Mouse (Mus musculus): Measurements from ENCODE around the gene Gm4131. TPM values are rescaled to one million over a fixed set of nuclear protein-coding genes. Genes with fewer than 3 reads are reported as not detected.

Gm4131 gene
- polyA plus RNA-seq, 1 experiment from 2014 or later: 0.36 TPM

DNA sequence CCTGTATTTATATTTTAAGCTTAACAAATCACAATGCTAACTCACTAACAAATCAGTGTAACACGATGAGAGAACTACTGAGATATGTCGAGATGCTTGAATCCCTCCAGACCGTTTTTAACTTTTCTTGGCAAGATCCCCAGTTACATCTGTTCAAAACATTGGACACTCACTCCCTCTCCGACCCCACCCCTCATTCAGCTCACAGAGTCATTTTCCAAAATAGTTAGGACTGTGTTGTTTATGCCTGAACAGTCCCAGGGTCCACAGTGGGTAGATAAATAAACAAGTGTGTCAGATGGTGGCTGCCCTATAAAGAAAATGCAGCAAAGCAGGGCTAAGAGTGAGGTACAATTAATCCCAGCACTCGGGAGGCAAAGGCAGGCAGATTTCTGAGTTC, 29.7 kb downstream of the Gm4131 start:
- H3K4me2 ChIP-seq (ENCODE audit: low read length): no peak overlapping the region
- no peak overlapping the region for H3K4me3 ChIP-seq (ENCODE audit: low read depth, low read length)
- H3K27ac ChIP-seq (ENCODE audit: low read length): no peak overlapping the region
- 0 out of 2 replicates have a peak, but pooled peaks cover 2% of the 10 kb centered on the region for H3K4me1 ChIP-seq (ENCODE audit: control insufficient read depth, insufficient read depth, low read length)
- no peak overlapping the region for H3K9ac ChIP-seq (ENCODE audit: low read depth, low read length)
- H3K9me3 ChIP-seq (replicated peaks; ENCODE audit: control insufficient read depth, low read length, poor library complexity, severe bottlenecking): no peaks in the 10 kb centered on the region
- no peaks in the 10 kb centered on the region for H3K27me3 ChIP-seq (ENCODE audit: control insufficient read depth, insufficient read depth, low read depth, low read length)
- 77% methylated on average over 5 of the region's 5 CpGs for WGBS
- no peaks in the 10 kb centered on the region for H3K36me3 ChIP-seq (ENCODE audit: control insufficient read depth, insufficient read depth, low read length)
- no peak for ATAC-seq

DNA sequence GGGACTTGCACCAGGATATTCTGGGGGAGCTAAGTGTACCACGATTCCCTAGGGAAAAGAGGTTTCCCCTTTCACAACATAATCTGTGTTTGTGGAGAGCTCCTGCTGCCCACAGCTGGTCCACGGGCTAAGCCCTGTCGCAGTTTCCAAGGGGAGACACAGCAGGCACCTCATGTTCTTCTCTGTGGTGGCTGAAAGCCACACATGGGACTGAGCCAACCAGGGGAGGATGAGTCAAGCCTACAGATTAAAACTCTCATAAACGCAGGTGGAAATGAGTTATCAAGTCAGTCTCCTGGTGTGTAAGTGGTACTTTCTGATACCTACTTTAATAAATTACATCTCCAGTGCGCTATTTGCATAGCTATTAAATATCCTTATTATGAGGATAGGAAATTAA, 30.6 kb downstream of the Gm4131 start:
- Histone ChIP-seq H3K27me3 (ENCODE audit: control insufficient read depth, insufficient read depth, low read depth, low read length) (no peaks in the 10 kb centered on the region), H3K9me3 (replicated peaks; ENCODE audit: control insufficient read depth, low read length, poor library complexity, severe bottlenecking) (no peaks in the 10 kb centered on the region), H3K4me3 (ENCODE audit: low read depth, low read length) (no peak overlapping the region), H3K4me2 (ENCODE audit: low read length) (no peak overlapping the region), H3K9ac (ENCODE audit: low read depth, low read length) (no peak overlapping the region), H3K36me3 (ENCODE audit: control insufficient read depth, insufficient read depth, low read length) (no peaks in the 10 kb centered on the region), H3K4me1 (ENCODE audit: control insufficient read depth, insufficient read depth, low read length) (0 out of 2 replicates have a peak, but pooled peaks cover 2% of the 10 kb centered on the region), H3K27ac (ENCODE audit: low read length) (no peak overlapping the region)
- no peak for ATAC-seq
- 49% methylated on average over 5 of the region's 5 CpGs for WGBS

DNA sequence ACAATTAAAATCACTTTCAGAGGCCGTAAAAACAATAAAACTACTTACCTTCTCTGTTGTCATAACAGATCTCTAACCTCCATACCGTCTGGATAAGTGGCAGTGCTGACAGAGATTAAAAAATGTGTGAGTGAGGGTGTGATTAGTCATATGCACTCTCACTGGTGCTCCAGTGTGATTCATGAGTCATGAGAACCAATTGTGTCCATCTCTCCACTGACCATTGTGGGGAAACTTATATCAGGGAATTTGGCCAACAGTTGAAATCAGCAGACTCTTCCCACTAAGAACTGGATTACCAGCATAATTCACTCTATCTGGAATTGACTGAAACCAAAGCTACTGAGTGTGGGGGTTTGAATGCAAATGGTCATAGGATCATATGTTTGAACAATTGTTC, 35.8 kb downstream of the Gm4131 start:
- Histone ChIP-seq H3K9me3 (replicated peaks; ENCODE audit: control insufficient read depth, low read length, poor library complexity, severe bottlenecking) (no peaks in the 10 kb centered on the region), H3K4me1 (ENCODE audit: control insufficient read depth, insufficient read depth, low read length) (no peaks in the 10 kb centered on the region), H3K4me2 (ENCODE audit: low read length) (no peak overlapping the region), H3K27ac (ENCODE audit: low read length) (no peak overlapping the region), H3K4me3 (ENCODE audit: low read depth, low read length) (no peak overlapping the region), H3K36me3 (ENCODE audit: control insufficient read depth, insufficient read depth, low read length) (no peaks in the 10 kb centered on the region), H3K27me3 (ENCODE audit: control insufficient read depth, insufficient read depth, low read depth, low read length) (no peaks in the 10 kb centered on the region), H3K9ac (ENCODE audit: low read depth, low read length) (no peak overlapping the region)
- ATAC-seq: no peak
- WGBS: 76% methylated on average over 2 of the region's 2 CpGs

DNA sequence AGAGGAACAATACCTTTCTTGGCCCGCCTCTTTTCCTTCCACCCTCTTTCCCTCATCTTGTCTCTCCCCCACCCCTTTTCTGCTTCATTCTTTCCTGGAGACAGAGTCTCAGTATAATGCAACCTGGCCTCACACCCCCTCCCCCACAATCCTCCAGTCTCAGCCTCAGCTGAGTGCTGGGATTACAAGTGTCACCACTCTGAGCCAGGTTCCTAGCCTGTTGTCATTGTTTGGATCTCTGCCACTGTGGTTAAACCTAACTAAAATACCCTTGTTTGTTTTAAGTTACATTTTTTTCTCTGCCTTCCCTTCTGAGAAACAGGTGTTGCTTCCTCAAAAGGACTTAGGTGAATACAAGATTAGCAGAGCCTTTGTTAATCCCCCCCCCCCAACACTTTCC, 53.9 kb downstream of the Gm4131 start:
- no peaks in the 10 kb centered on the region for H3K4me1 ChIP-seq (ENCODE audit: control insufficient read depth, insufficient read depth, low read length)
- no peak overlapping the region for H3K9ac ChIP-seq (ENCODE audit: low read depth, low read length)
- no peak overlapping the region for H3K4me2 ChIP-seq (ENCODE audit: low read length)
- no peaks in the 10 kb centered on the region for H3K9me3 ChIP-seq (replicated peaks; ENCODE audit: control insufficient read depth, low read length, poor library complexity, severe bottlenecking)
- no peak overlapping the region for H3K27ac ChIP-seq (ENCODE audit: low read length)
- no peak overlapping the region for H3K4me3 ChIP-seq (ENCODE audit: low read depth, low read length)
- ATAC-seq: no peak
- H3K36me3 ChIP-seq (ENCODE audit: control insufficient read depth, insufficient read depth, low read length): no peaks in the 10 kb centered on the region
- WGBS: 20% methylated on average over 1 of the region's 1 CpGs
- no peaks in the 10 kb centered on the region for H3K27me3 ChIP-seq (ENCODE audit: control insufficient read depth, insufficient read depth, low read depth, low read length)

GRCm38 (mm10) chr14:62509350-62509749, 57.4 kb downstream of the Gm4131 start:
- no peak for ATAC-seq
- H3K4me2 ChIP-seq (ENCODE audit: low read length): no peak overlapping the region
- no peak overlapping the region for H3K9ac ChIP-seq (ENCODE audit: low read depth, low read length)
- H3K4me3 ChIP-seq (ENCODE audit: low read depth, low read length): no peak overlapping the region
- 52% methylated on average over 3 of the region's 3 CpGs for WGBS
- no peaks in the 10 kb centered on the region for H3K36me3 ChIP-seq (ENCODE audit: control insufficient read depth, insufficient read depth, low read length)
- H3K27me3 ChIP-seq (ENCODE audit: control insufficient read depth, insufficient read depth, low read depth, low read length): no peaks in the 10 kb centered on the region
- no peaks in the 10 kb centered on the region for H3K9me3 ChIP-seq (replicated peaks; ENCODE audit: control insufficient read depth, low read length, poor library complexity, severe bottlenecking)
- H3K27ac ChIP-seq (ENCODE audit: low read length): no peak overlapping the region
- no peaks in the 10 kb centered on the region for H3K4me1 ChIP-seq (ENCODE audit: control insufficient read depth, insufficient read depth, low read length)

- no peak for ATAC-seq
- Histone ChIP-seq H3K27ac (ENCODE audit: low read length) (no peak overlapping the region), H3K9ac (ENCODE audit: low read depth, low read length) (no peak overlapping the region), H3K36me3 (ENCODE audit: control insufficient read depth, insufficient read depth, low read length) (no peaks in the 10 kb centered on the region), H3K9me3 (replicated peaks; ENCODE audit: control insufficient read depth, low read length, poor library complexity, severe bottlenecking) (no peaks in the 10 kb centered on the region), H3K4me2 (ENCODE audit: low read length) (no peak overlapping the region), H3K4me3 (ENCODE audit: low read depth, low read length) (no peak overlapping the region), H3K4me1 (ENCODE audit: control insufficient read depth, insufficient read depth, low read length) (no peaks in the 10 kb centered on the region), H3K27me3 (ENCODE audit: control insufficient read depth, insufficient read depth, low read depth, low read length) (no peaks in the 10 kb centered on the region)
- 83% methylated on average over 3 of the region's 3 CpGs for WGBS
Observed at GRCm38 (mm10) chr14:62506261-62506660, 60.5 kb downstream of the Gm4131 start.

- Histone ChIP-seq H3K4me1 (ENCODE audit: control insufficient read depth, insufficient read depth, low read length) (0 out of 2 replicates have a peak, but pooled peaks cover 1% of the 10 kb centered on the region), H3K27ac (ENCODE audit: low read length) (no peak overlapping the region), H3K4me2 (ENCODE audit: low read length) (no peak overlapping the region), H3K9ac (ENCODE audit: low read depth, low read length) (no peak overlapping the region), H3K36me3 (ENCODE audit: control insufficient read depth, insufficient read depth, low read length) (no peaks in the 10 kb centered on the region), H3K4me3 (ENCODE audit: low read depth, low read length) (no peak overlapping the region), H3K9me3 (replicated peaks; ENCODE audit: control insufficient read depth, low read length, poor library complexity, severe bottlenecking) (no peaks in the 10 kb centered on the region), H3K27me3 (ENCODE audit: control insufficient read depth, insufficient read depth, low read depth, low read length) (no peaks in the 10 kb centered on the region)
- ATAC-seq: no peak
- WGBS: 87% methylated on average over 7 of the region's 7 CpGs
Observed at GRCm38 (mm10) chr14:62497391-62497790, 69.3 kb downstream of the Gm4131 start.

DNA sequence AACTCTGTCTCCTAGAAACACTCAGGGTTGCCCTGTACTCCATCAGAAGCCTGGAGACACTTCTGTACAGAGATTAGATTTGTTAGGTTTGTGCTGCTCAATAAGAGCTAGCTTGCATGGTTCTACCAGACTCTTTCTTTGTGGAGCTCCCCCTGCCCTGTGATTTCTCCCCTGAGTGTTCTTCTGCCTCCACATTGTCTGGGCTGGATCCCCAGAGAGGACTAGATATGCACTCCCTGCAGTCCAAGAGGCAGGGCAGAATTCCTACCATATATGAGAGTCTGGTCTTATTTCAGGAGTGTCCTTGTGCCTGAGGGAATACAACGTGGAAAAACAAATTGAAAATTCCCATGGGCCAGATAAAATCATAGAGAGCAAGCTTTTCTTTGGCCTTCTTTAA, 70.2 kb downstream of the Gm4131 start:
- Histone ChIP-seq H3K4me3 (ENCODE audit: low read depth, low read length) (no peak overlapping the region), H3K9ac (ENCODE audit: low read depth, low read length) (no peak overlapping the region), H3K27me3 (ENCODE audit: control insufficient read depth, insufficient read depth, low read depth, low read length) (no peaks in the 10 kb centered on the region), H3K4me1 (ENCODE audit: control insufficient read depth, insufficient read depth, low read length) (0 out of 2 replicates have a peak, but pooled peaks cover 3% of the 10 kb centered on the region), H3K9me3 (replicated peaks; ENCODE audit: control insufficient read depth, low read length, poor library complexity, severe bottlenecking) (no peaks in the 10 kb centered on the region), H3K27ac (ENCODE audit: low read length) (no peak overlapping the region), H3K4me2 (ENCODE audit: low read length) (no peak overlapping the region), H3K36me3 (ENCODE audit: control insufficient read depth, insufficient read depth, low read length) (no peaks in the 10 kb centered on the region)
- WGBS: 54% methylated on average over 1 of the region's 1 CpGs
- no peak for ATAC-seq

GRCm38 (mm10) chr14:62493456-62493855, 73.3 kb downstream of the Gm4131 start:
- Histone ChIP-seq H3K36me3 (ENCODE audit: control insufficient read depth, insufficient read depth, low read length) (no peaks in the 10 kb centered on the region), H3K9me3 (replicated peaks; ENCODE audit: control insufficient read depth, low read length, poor library complexity, severe bottlenecking) (no peaks in the 10 kb centered on the region), H3K4me2 (ENCODE audit: low read length) (no peak overlapping the region), H3K9ac (ENCODE audit: low read depth, low read length) (no peak overlapping the region), H3K4me1 (ENCODE audit: control insufficient read depth, insufficient read depth, low read length) (0 out of 2 replicates have a peak, but pooled peaks cover 3% of the 10 kb centered on the region), H3K27ac (ENCODE audit: low read length) (no peak overlapping the region), H3K27me3 (ENCODE audit: control insufficient read depth, insufficient read depth, low read depth, low read length) (no peaks in the 10 kb centered on the region), H3K4me3 (ENCODE audit: low read depth, low read length) (no peak overlapping the region)
- ATAC-seq: no peak
- WGBS: 79% methylated on average over 5 of the region's 5 CpGs
